Mouse (Mus musculus): Measurements from ENCODE around the gene Nip7. TPM values are rescaled to one million over a fixed set of nuclear protein-coding genes. Genes with fewer than 3 reads are reported as not detected.

Gene Nip7
- polyA plus RNA-seq (2014; fragmentation: Nextera tagmentation; extraction: Ambion mirVana) = 69.3 and 70.2 TPM in 2 replicates

- no peaks in the 10 kb centered on the region for H3K27me3 ChIP-seq (ENCODE audit: control insufficient read depth, insufficient read depth, low read length)
- peaks cover 56% of the 10 kb centered on the region for H3K36me3 ChIP-seq (replicated peaks; ENCODE audit: control insufficient read depth, insufficient read depth)
- under 1% methylated on average over 86 of the region's 88 CpGs for WGBS
- H3K27ac ChIP-seq = peak within 1 kb of the TSS; percentile 79
- H3K4me3 ChIP-seq (replicated peaks; ENCODE audit: low read length) = peak within 1 kb of the TSS; percentile 81
- peak within 1 kb of the TSS; percentile 96 for H3K4me2 ChIP-seq (replicated peaks)
- ATAC-seq (ENCODE audit: low FRiP score) = peak; percentile 95
- no peaks in the 10 kb centered on the region for H3K9me3 ChIP-seq (ENCODE audit: control insufficient read depth, low read length)
- H3K4me1 ChIP-seq (replicated peaks; ENCODE audit: control insufficient read depth, insufficient read depth, low read length) = peaks cover 16% of the 10 kb centered on the region
- peak within 1 kb of the TSS; percentile 89 for H3K9ac ChIP-seq
- DNase-seq (ENCODE audit: low spot score) = peak; percentile 97
Observed at GRCm38 (mm10) chr8:107056076-107056972, at the start of gene Nip7, which contains the start of gene Cog8. Gene Nip7 (plus strand): TSS chr8:107056877. Gene Cog8 (minus strand): TSS chr8:107056689.

- no peak for ATAC-seq (ENCODE audit: low FRiP score)
- Histone ChIP-seq H3K36me3 (replicated peaks; ENCODE audit: control insufficient read depth, insufficient read depth) (peaks cover 27% of the 10 kb centered on the region), H3K4me3 (replicated peaks; ENCODE audit: low read length) (no peak overlapping the region), H3K9ac (no peak overlapping the region), H3K27me3 (ENCODE audit: control insufficient read depth, insufficient read depth, low read length) (no peaks in the 10 kb centered on the region), H3K9me3 (ENCODE audit: control insufficient read depth, low read length) (no peaks in the 10 kb centered on the region), H3K4me1 (replicated peaks; ENCODE audit: control insufficient read depth, insufficient read depth, low read length) (no peaks in the 10 kb centered on the region), H3K27ac (no peak overlapping the region), H3K4me2 (replicated peaks) (no peak overlapping the region)
- 96% methylated on average over 3 of the region's 3 CpGs for WGBS
- DNase-seq (ENCODE audit: low spot score) = no peak
Observed at GRCm38 (mm10) chr8:107007795-107008194, 48.9 kb upstream of the Nip7 start.

GRCm38 (mm10) chr8:107012666-107013065 lies 44.0 kb upstream of the Nip7 start:
- ATAC-seq (ENCODE audit: low FRiP score) (no peak), DNase-seq (ENCODE audit: low spot score) (no peak)
- H3K4me2 ChIP-seq (replicated peaks) = no peak overlapping the region
- no peaks in the 10 kb centered on the region for H3K9me3 ChIP-seq (ENCODE audit: control insufficient read depth, low read length)
- H3K27me3 ChIP-seq (ENCODE audit: control insufficient read depth, insufficient read depth, low read length) = no peaks in the 10 kb centered on the region
- no peak overlapping the region for H3K4me3 ChIP-seq (replicated peaks; ENCODE audit: low read length)
- no peaks in the 10 kb centered on the region for H3K4me1 ChIP-seq (replicated peaks; ENCODE audit: control insufficient read depth, insufficient read depth, low read length)
- 92% methylated on average over 2 of the region's 2 CpGs for WGBS
- H3K9ac ChIP-seq = no peak overlapping the region
- H3K27ac ChIP-seq = no peak overlapping the region
- peaks cover 27% of the 10 kb centered on the region for H3K36me3 ChIP-seq (replicated peaks; ENCODE audit: control insufficient read depth, insufficient read depth)

- H3K27ac ChIP-seq = no peak overlapping the region
- DNase-seq (ENCODE audit: low spot score) = no peak
- no peak overlapping the region for H3K4me2 ChIP-seq (replicated peaks)
- no peaks in the 10 kb centered on the region for H3K4me1 ChIP-seq (replicated peaks; ENCODE audit: control insufficient read depth, insufficient read depth, low read length)
- H3K9me3 ChIP-seq (ENCODE audit: control insufficient read depth, low read length) = no peaks in the 10 kb centered on the region
- WGBS = 87% methylated on average over 1 of the region's 1 CpGs
- no peak for ATAC-seq (ENCODE audit: low FRiP score)
- no peak overlapping the region for H3K4me3 ChIP-seq (replicated peaks; ENCODE audit: low read length)
- no peak overlapping the region for H3K9ac ChIP-seq
- H3K27me3 ChIP-seq (ENCODE audit: control insufficient read depth, insufficient read depth, low read length) = no peaks in the 10 kb centered on the region
- H3K36me3 ChIP-seq (replicated peaks; ENCODE audit: control insufficient read depth, insufficient read depth) = peaks cover 24% of the 10 kb centered on the region
Observed at GRCm38 (mm10) chr8:107014915-107015314, 41.8 kb upstream of the Nip7 start.

- Histone ChIP-seq H3K4me3 (replicated peaks; ENCODE audit: low read length) (no peak overlapping the region), H3K36me3 (replicated peaks; ENCODE audit: control insufficient read depth, insufficient read depth) (no peaks in the 10 kb centered on the region), H3K9me3 (ENCODE audit: control insufficient read depth, low read length) (no peaks in the 10 kb centered on the region), H3K27ac (no peak overlapping the region), H3K27me3 (ENCODE audit: control insufficient read depth, insufficient read depth, low read length) (no peaks in the 10 kb centered on the region), H3K4me2 (replicated peaks) (no peak overlapping the region), H3K4me1 (replicated peaks; ENCODE audit: control insufficient read depth, insufficient read depth, low read length) (no peaks in the 10 kb centered on the region), H3K9ac (no peak overlapping the region)
- 94% methylated on average over 8 of the region's 8 CpGs for WGBS
- no peak for DNase-seq (ENCODE audit: low spot score)
- no peak for ATAC-seq (ENCODE audit: low FRiP score)
Observed at GRCm38 (mm10) chr8:107023479-107023878, 33.2 kb upstream of the Nip7 start.

- Histone ChIP-seq H3K4me3 (replicated peaks; ENCODE audit: low read length) (no peak overlapping the region), H3K27ac (no peak overlapping the region), H3K4me2 (replicated peaks) (no peak overlapping the region), H3K4me1 (replicated peaks; ENCODE audit: control insufficient read depth, insufficient read depth, low read length) (peaks cover 14% of the 10 kb centered on the region), H3K9me3 (ENCODE audit: control insufficient read depth, low read length) (no peaks in the 10 kb centered on the region), H3K9ac (no peak overlapping the region), H3K27me3 (ENCODE audit: control insufficient read depth, insufficient read depth, low read length) (no peaks in the 10 kb centered on the region), H3K36me3 (replicated peaks; ENCODE audit: control insufficient read depth, insufficient read depth) (no peaks in the 10 kb centered on the region)
- no peak for DNase-seq (ENCODE audit: low spot score)
- WGBS = 89% methylated on average over 3 of the region's 3 CpGs
- ATAC-seq (ENCODE audit: low FRiP score) = no peak
Observed at GRCm38 (mm10) chr8:107029310-107029709, 27.4 kb upstream of the Nip7 start.

GRCm38 (mm10) chr8:107030058-107030457 lies 26.6 kb upstream of the Nip7 start:
- Histone ChIP-seq H3K4me3 (replicated peaks; ENCODE audit: low read length) (no peak overlapping the region), H3K27me3 (ENCODE audit: control insufficient read depth, insufficient read depth, low read length) (no peaks in the 10 kb centered on the region), H3K27ac (no peak overlapping the region), H3K36me3 (replicated peaks; ENCODE audit: control insufficient read depth, insufficient read depth) (no peaks in the 10 kb centered on the region), H3K4me1 (replicated peaks; ENCODE audit: control insufficient read depth, insufficient read depth, low read length) (peaks cover 14% of the 10 kb centered on the region), H3K9ac (no peak overlapping the region), H3K4me2 (replicated peaks) (no peak overlapping the region), H3K9me3 (ENCODE audit: control insufficient read depth, low read length) (no peaks in the 10 kb centered on the region)
- DNase-seq (ENCODE audit: low spot score) = no peak
- no peak for ATAC-seq (ENCODE audit: low FRiP score)
- WGBS = 79% methylated on average over 5 of the region's 5 CpGs

GRCm38 (mm10) chr8:107030650-107031576 lies 25.8 kb upstream of the Nip7 start, which contains the start of gene Vps4a:
Gene Vps4a (plus strand): TSS chr8:107031222.
- DNase-seq (ENCODE audit: low spot score) (peak; percentile 96), ATAC-seq (ENCODE audit: low FRiP score) (peak; percentile 95)
- Histone ChIP-seq H3K4me3 (replicated peaks; ENCODE audit: low read length) (peak within 1 kb of the TSS; percentile 99), H3K27me3 (ENCODE audit: control insufficient read depth, insufficient read depth, low read length) (no peaks in the 10 kb centered on the region), H3K9ac (peak within 1 kb of the TSS; percentile 99), H3K27ac (peak within 1 kb of the TSS; percentile 84), H3K36me3 (replicated peaks; ENCODE audit: control insufficient read depth, insufficient read depth) (peaks cover 3% of the 10 kb centered on the region; the same call in 1 of the 2 replicates), H3K4me1 (replicated peaks; ENCODE audit: control insufficient read depth, insufficient read depth, low read length) (peaks cover 14% of the 10 kb centered on the region), H3K4me2 (replicated peaks) (peak within 1 kb of the TSS; percentile 80), H3K9me3 (ENCODE audit: control insufficient read depth, low read length) (no peaks in the 10 kb centered on the region)
- WGBS = 5% methylated on average over 66 of the region's 66 CpGs
